Mouse (Mus musculus) CH12.LX (cell line): ENCODE results near the gene Ica1.

ENCODE experiments used
- CTCF ChIP-seq, 2 experiments: IDR thresholded peaks in 1 of 2; conservative IDR thresholded peaks in 1 of 2; 2 replicates each; pipeline ENCODE4 v1.5.1; 2011 to 2012; ENCODE audit warnings: low read depth in 2 of 2, low read length in 2 of 2, improper control_type of control experiment in 1 of 2, inconsistent platforms in 1 of 2, mild to moderate bottlenecking in 1 of 2, moderate library complexity in 1 of 2
- E2F4 ChIP-seq: IDR thresholded peaks from 2 replicates; pipeline ENCODE4 v1.6.1; 2011; ENCODE audit warnings: low read depth, low read length, improper control_type of control experiment; ENCODE audit not compliant: insufficient replicate concordance
- EP300 ChIP-seq: IDR thresholded peaks from 2 replicates; pipeline ENCODE4 v1.6.1; 2011; ENCODE audit warnings: low read length, improper control_type of control experiment
- MAFK ChIP-seq: IDR thresholded peaks from 2 replicates; pipeline ENCODE4 v1.6.1; 2011; ENCODE audit warnings: low read length, improper control_type of control experiment; ENCODE audit not compliant: insufficient replicate concordance
- MAZ ChIP-seq: IDR thresholded peaks from 2 replicates; pipeline ENCODE4 v1.6.1; 2012; ENCODE audit warnings: low read depth, mild to moderate bottlenecking, inconsistent platforms, low read length, improper control_type of control experiment, moderate library complexity
- NELFE ChIP-seq: IDR thresholded peaks from 2 replicates; pipeline ENCODE4 v1.6.1; 2011; ENCODE audit warnings: low read depth, low read length, improper control_type of control experiment
- RAD21 ChIP-seq: IDR thresholded peaks from 2 replicates; pipeline ENCODE4 v1.6.1; 2011; ENCODE audit warnings: low read depth, mild to moderate bottlenecking, low read length, improper control_type of control experiment, moderate library complexity
- SIN3A ChIP-seq: IDR thresholded peaks from 2 replicates; pipeline ENCODE4 v1.6.1; 2012; ENCODE audit warnings: low read length, improper control_type of control experiment, inconsistent platforms
- USF1 ChIP-seq: IDR thresholded peaks from 2 replicates; pipeline ENCODE4 v1.6.1; 2014; ENCODE audit warnings: low read depth, mild to moderate bottlenecking, inconsistent platforms, low read length, improper control_type of control experiment
- ZMIZ1 ChIP-seq: IDR thresholded peaks from 2 replicates; pipeline ENCODE4 v1.6.1; 2012; ENCODE audit warnings: low read depth, mild to moderate bottlenecking, inconsistent platforms, low read length, improper control_type of control experiment

DNA sequence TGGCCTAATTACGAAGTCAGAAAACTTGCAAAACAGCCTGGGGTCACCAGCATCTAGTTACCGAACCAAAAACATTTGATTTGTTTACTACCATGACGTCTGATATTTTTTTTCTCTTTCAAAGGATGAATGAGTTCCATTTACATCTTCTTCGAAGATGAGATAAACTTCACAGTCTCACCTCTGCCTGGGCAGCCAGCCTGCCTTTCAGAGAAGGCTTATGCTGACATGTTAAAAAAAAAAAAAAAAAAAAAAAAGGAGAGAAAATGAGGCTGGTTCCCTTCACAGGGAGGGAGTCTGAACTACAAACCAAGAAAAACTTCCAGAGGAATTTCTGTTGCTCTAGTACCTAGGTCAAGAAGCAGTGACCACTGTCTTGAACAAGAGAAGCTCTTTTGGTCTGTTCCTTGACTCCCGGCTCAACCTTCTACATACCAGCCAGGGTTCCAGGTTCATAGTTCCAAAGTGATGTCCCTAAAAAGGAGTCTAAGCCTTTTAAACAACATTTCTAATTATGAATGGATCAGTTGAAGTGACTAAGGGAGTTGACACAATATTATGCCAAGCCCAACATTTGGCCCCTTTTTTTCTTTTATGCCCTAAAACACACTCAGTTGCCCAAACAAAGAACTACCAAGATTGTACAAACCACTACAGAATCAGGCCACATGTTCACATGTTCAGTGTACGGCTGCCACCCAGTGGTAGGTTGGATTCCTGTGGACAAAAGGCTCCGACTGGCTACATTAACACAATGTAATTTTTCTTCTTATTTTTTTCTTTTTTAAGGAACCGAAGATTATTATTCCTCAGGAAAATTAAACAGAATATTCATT lies 42.4 kb downstream of the Ica1 start:
- peak; percentile 43 to 92 for TF ChIP-seq CTCF (conservative IDR thresholded peaks at IDR 0.05 in 1 of 2, IDR thresholded peaks at IDR 0.05 in 1 of 2; ENCODE audit: low read depth in 2 of 2, low read length in 2 of 2)
- TF ChIP-seq NELFE: no peak
- TF ChIP-seq MAZ: no peak
- no peak for TF ChIP-seq USF1
- no peak for TF ChIP-seq EP300
- TF ChIP-seq MAFK: no peak
- no peak for TF ChIP-seq ZMIZ1
- no peak; the same call in 1 of the 2 replicates for TF ChIP-seq SIN3A
- TF ChIP-seq RAD21: no peak; the same call in none of the 2 replicates
- TF ChIP-seq E2F4: no peak
